Mouse (Mus musculus) retina, adult 2 months (tissue): ENCODE measurements at regions not wholly inside any gene's neighbourhood (a gene's known extent, or its start where the extent isn't known, plus 50 kb on each side); places are given as distances from the start of the nearest gene placed in this dataset.

ENCODE experiments used
- DNase-seq: peaks from one replicate; pipeline ENCODE4 v3.0.0-alpha.2; 2012; ENCODE audit warnings: low read depth, low spot score

DNA sequence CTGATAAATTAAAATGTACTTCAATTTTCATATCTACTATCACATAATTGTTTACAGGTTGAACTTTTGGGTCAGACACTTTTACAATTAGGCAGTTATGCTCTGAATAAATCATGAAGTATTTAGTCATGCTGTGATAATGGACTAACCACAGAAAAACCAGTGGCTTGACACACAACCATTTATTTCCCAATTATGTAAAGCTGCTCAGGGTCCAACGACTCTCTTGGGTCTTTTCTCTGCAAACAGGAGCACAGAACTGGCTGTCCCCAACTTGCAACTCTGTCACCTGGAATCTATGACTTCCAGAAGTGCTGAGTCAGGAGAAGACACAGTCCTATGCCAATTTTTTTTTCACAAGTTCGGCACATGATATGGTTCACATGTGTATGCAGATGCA, 214.8 kb downstream of the Kcnj2 start:
- no peak for DNase-seq

- DNase-seq, result no peak
These were observed 215.5 kb downstream of the Kcnj2 start for GRCm38 (mm10) chr11:111281237-111282160.

DNA sequence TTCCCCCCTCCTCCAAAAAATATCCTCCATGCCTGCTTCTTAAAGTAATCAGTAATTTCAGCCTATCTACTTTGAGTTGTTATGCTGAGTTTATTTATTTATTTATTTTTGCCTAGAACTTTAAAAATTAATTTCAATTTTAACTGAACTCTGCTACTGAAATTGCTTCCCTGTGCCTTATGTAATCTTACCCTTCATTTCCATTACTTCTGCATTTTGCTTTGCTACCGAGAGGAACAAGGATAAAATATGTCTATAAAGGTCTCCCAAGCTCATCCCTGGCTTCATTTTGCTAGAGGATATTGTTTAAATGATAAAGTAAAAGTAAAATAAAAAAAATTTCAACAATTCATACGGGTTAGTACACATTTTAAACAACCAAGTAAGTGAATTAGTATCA, 216.3 kb downstream of the Kcnj2 start:
- DNase-seq, result no peak

DNA sequence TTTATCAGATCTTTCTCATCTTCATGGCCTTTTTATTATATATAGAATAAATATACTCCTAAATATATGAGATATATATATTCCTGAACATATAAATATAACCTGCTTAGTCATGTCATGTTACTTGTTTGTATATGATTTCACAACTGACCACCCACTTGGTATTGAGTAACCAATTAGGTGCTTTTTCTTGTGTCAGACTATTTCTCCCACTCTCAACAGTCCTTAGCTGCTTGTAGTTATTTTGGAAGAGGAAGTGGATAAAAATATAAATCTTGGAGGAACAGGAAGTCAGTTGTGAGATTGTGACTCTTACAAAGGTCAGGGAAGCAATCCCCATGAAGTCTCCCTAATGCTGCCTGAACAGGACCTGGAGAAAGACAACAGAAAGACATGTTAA, 224.6 kb downstream of the Kcnj2 start:
- DNase-seq, result no peak

GRCm38 (mm10) chr11:111296309-111296721, 230.4 kb downstream of the Kcnj2 start:
- DNase-seq, result no peak

DNA sequence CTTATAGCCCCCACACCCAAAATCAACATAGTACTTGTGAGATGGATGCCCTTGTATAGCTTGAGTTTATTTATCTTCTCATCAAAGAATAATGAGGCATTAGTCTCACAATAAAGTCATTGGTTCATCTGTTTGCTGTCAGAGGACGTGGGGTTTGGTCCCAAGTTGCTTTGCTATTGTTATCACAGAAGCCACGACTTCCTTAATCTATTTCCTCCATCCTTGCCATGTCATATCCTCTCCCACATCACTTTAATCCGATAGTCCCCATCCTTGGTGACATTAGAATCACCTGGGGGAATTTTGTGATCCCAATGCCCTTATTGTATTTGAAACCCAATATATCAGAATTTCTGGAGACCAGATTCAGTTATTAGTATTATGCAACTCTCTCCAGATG, 246.8 kb downstream of the Kcnj2 start:
- DNase-seq, result no peak

GRCm38 (mm10) chr11:111313566-111313965, 247.6 kb downstream of the Kcnj2 start:
- no peak for DNase-seq

DNA sequence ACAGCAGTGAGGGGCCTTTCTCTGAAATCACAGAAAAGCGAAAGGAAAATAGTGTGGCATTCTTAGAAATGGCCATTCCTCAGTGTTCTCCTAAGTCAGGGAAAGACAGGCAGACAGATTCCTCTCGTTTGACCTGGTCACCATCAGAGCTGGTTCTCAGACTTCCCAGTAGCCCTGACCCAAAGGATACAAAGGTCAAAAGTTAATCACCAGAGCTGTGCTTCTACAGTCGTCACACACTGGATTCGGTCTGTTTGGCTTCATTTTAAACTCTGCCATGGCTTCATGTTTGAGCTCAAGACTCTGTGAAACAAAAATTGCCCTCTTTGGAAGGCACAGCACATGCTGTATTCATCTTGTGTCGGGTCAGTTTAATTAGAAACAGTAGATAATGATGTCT, 255.6 kb downstream of the Kcnj2 start:
- no peak for DNase-seq

DNA sequence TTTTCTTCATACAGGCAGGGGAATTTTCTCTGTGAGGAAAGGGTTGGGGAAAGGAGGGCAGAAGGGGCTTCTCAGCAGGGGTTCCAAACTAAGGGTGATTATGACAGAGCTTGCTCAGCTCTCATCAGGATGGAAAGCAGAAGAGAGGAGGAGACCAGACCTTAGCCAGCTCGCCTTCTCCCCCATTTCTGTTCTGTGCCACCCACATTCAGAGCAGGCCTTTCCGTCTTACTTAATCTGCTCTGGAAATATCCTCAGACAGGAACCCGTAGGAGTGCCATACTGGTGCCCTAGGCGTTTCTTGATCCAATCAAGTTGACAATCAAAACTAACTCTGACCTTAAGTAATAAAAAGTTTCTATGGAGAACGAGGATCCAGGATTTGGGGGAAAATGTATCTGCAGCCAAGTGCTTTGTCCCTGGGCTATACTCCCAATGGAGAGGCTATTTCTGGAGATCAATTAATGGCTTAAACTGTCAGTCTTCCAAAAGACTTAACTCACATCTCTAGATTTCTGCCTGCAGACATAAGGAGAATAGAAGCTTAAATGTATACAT, 258.6 kb downstream of the Kcnj2 start:
- no peak for DNase-seq

DNA sequence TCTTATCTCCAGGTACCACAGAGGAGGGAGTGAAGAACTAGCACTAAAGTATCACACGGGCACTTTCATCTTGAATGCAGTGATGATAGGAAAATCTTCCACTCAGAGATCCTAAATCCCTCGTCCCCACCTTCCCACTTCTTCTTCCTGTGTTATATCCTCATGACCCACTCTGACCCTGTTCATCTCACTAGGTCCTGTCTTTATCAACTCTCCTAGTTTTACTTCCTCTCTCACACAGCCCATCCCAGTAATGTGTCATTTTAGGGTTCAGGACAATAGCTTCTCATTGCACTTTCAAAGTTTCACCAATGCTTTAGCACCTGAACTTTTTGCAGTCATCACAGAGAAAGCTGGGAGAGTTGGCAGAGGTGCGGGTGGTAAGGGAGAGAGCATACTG, 261.0 kb downstream of the Kcnj2 start:
- DNase-seq, result no peak

DNA sequence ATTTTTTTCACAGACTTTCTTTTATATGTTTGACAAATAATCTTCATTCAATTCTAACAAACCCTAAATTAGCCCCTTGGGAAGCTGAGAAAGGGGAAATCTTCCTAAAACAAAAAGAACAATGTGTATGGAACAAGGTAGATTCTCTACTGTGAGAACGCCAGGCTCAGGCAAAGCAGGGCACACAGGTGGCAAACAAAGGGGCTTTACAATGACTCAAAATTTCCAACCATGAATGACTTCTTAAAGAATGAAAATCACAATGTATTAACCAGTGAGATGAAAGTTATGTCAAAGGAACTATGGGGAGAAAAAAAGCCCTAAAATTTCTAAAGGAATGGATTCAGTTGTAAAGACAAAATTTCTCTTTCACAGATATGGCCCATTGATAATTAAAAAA, 262.3 kb downstream of the Kcnj2 start:
- no peak for DNase-seq

DNA sequence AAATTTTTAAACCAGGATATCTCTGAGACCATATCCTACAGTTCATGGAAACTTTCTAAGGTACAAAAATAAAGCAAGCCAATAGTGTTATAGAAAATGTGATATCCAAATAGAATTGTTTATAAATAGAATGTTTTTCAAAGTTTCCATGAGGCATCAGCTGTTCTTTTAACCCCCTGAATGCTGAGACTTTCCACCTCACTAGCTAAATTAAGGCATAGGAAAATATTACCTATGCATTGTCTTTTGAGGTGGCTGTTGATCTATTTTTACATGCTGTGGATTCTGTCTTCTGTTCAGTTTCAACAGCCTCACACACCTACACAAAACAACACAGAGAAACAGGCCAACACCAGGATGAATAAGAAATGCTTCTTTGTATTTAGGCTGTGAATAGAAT, 265.6 kb downstream of the Kcnj2 start:
- no peak for DNase-seq

GRCm38 (mm10) chr11:111333021-111333420, 267.1 kb downstream of the Kcnj2 start:
- no peak for DNase-seq

DNA sequence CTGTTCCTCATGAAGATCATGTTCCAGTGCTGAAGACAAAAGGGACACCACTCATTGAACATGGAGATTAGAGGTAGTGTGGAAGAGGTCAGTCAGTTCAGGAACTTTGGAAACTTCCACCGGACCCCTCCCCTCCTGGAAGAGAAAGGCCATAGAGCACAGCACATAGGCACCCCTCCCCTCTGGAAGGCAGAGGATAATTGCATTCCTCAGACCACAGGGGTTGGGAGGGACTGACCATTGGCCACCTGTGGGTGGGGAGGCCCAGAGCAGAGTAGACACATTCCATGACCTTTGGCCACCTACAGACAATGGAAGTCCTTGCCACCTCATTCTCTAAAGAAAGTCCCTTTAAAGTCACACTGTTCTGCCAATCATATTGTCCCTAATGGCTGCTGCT, 281.6 kb downstream of the Kcnj2 start:
- DNase-seq, result no peak

GRCm38 (mm10) chr11:111350028-111350427, 284.1 kb downstream of the Kcnj2 start:
- no peak for DNase-seq

- no peak for DNase-seq
These were observed 297.4 kb downstream of the Kcnj2 start for GRCm38 (mm10) chr11:111363363-111363762.

DNA sequence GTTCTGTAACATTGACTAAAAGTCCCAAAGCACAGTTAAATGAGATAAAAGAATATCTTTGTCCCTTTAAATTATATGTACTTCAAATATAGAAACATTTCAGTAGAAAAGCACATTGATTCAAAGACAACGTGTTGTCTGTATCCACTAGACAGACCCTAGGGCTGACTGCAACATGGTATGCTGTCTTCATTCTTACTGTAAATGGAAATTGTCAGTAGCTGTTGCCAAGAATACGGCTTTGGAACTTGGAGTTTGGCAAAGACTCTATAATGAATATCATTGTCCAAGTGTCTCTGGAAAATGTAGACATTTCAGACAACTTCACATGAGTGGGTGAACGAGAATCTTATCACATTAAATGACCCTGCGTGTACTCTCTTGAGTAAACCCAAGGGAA, 311.2 kb downstream of the Kcnj2 start:
- no peak for DNase-seq

DNA sequence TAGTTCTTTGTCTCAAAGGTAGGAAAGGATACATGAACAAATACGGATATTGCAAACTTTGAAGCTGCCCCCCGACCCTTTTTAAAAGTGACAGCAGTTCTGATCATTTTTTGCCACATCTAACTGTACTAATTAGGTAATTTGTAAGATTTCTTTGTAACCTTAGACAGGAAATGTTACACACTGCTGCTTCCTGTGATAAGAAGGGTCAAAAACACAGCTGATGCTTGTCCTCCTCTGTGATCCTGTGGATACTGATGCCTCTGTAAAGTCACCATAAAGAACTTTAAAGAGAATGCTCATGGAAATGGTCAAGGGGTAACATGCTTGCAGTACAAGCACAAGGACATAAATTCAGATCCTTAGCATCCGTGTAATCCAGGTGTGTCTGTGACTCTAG, 313.9 kb downstream of the Kcnj2 start:
- DNase-seq, result no peak

- no peak for DNase-seq
These were observed 332.7 kb downstream of the Kcnj2 start for GRCm38 (mm10) chr11:111398706-111399105.

- DNase-seq, result no peak
These were observed 343.3 kb downstream of the Kcnj2 start for GRCm38 (mm10) chr11:111409266-111409665.

GRCm38 (mm10) chr11:111424871-111425270, 358.9 kb downstream of the Kcnj2 start:
- DNase-seq, result no peak

- DNase-seq, result no peak
These were observed 360.8 kb downstream of the Kcnj2 start for GRCm38 (mm10) chr11:111426715-111427114.

GRCm38 (mm10) chr11:111442257-111442656, 376.3 kb downstream of the Kcnj2 start:
- DNase-seq, result no peak
